Comparison of ENCODE assay signal across 8 mouse cellular contexts in the genomic region with DNA sequence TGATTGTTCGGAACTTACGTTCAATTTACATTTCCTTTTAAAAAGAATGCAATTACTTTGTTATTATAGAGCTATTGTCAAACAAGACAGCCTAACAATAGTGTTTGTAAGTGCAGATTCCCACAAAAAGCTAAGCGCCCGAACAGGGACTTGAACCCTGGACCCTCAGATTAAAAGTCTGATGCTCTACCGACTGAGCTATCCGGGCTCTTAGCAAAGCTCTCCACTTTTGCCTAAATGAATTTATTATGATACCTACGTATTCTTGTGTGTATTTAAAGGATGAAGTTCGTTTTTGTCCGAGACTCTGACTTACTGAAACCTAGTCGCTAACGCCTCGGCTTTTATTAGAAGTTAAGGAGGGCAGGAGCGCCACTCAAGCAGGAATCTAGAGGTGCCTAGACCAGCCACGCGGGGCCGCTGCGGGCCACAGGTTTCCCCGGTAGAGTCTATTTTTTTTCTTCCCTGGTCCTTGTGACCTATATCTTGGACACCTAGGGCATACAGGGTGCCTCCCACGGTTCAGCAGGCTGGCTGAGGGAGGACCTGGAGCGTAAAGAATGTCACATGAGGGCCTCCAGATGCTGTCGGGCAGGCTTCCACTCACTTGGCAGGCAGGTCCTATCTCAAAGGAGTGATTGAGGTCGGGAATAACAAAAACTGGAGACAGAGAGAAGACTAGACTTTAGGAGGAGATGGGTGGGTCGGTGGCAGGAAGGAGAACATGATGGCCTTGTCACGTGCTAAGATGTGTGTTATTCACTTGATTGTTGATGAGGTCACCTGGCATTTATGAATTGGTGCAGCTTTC. TPM values are rescaled to one million over a fixed set of nuclear protein-coding genes. Genes with fewer than 3 reads are reported as not detected.
DNase-seq lines count a peak whose midpoint lies in the region; ATAC-seq and TF ChIP-seq lines count a peak whose summit lies in the region.

No protein-coding gene starts in this region.

- H3K4me1 ChIP-seq in embryonic facial prominence, embryonic 14.5 days (ENCODE audit: control insufficient read depth, insufficient read depth, low read length) = peaks cover 13% of the 10 kb centered on the region
- peaks cover 39% of the 10 kb centered on the region for H3K4me1 ChIP-seq in heart, embryonic 13.5 days
- H3K4me1 ChIP-seq in kidney, postnatal 0 days (replicated peaks; ENCODE audit: insufficient read depth, low read length) = peaks cover 4% of the 10 kb centered on the region; the same call in 1 of the 2 replicates
- peaks cover 49% of the 10 kb centered on the region for H3K4me1 ChIP-seq in liver, embryonic 12.5 days
- H3K4me1 ChIP-seq in stomach, embryonic 16.5 days (ENCODE audit: control insufficient read depth, insufficient read depth, low read length) = peaks cover 14% of the 10 kb centered on the region

- TF ChIP-seq CTCF in kidney, postnatal 0 days (IDR thresholded peaks at IDR 0.05; ENCODE audit: low read depth) = peak; percentile 74

- WGBS in embryonic facial prominence, embryonic 14.5 days = under 1% methylated on average over 24 of the region's 24 CpGs
- WGBS in heart, embryonic 13.5 days = under 1% methylated on average over 24 of the region's 24 CpGs
- WGBS in kidney, postnatal 0 days = under 1% methylated on average over 24 of the region's 24 CpGs
- WGBS in liver, embryonic 12.5 days (ENCODE audit: insufficient replicate concordance) = under 1% methylated on average over 24 of the region's 24 CpGs
- under 1% methylated on average over 24 of the region's 24 CpGs for WGBS in stomach, embryonic 16.5 days

- no peaks in the 10 kb centered on the region for H3K27me3 ChIP-seq in embryonic facial prominence, embryonic 14.5 days (replicated peaks; ENCODE audit: control insufficient read depth, insufficient read depth, low read length)
- 0 out of 2 replicates have a peak, but pooled peaks cover 11% of the 10 kb centered on the region for H3K27me3 ChIP-seq in heart, embryonic 13.5 days (replicated peaks)
- H3K27me3 ChIP-seq in kidney, postnatal 0 days (ENCODE audit: insufficient read depth, low read length) = no peaks in the 10 kb centered on the region
- H3K27me3 ChIP-seq in liver, embryonic 12.5 days (replicated peaks) = peaks cover 61% of the 10 kb centered on the region
- H3K27me3 ChIP-seq in stomach, embryonic 16.5 days (ENCODE audit: control insufficient read depth, insufficient read depth, low read length) = no peaks in the 10 kb centered on the region

- peak; percentile 89 to 90 for DNase-seq in B cell, adult 2 months
- DNase-seq in adrenal gland, postnatal 36 days = peak; percentile 81 to 84
- DNase-seq in embryonic facial prominence, embryonic 14.5 days (ENCODE audit: low spot score) = peak; percentile 96
- peak; percentile 95 for DNase-seq in kidney, postnatal 0 days (ENCODE audit: low spot score)
- peak; percentile 84 to 88 for DNase-seq in natural killer cell, adult 2 months (ENCODE audit: low spot score in 2 of 2)

- H3K27ac ChIP-seq in embryonic facial prominence, embryonic 14.5 days (replicated peaks; ENCODE audit: low read depth, low read length) = peak overlapping the region; percentile 76
- H3K27ac ChIP-seq in heart, embryonic 13.5 days (replicated peaks) = peak overlapping the region; percentile 81
- H3K27ac ChIP-seq in kidney, postnatal 0 days = peak overlapping the region; percentile 78
- peak overlapping the region; percentile 52; the same call in 1 of the 2 replicates for H3K27ac ChIP-seq in liver, embryonic 12.5 days
- H3K27ac ChIP-seq in stomach, embryonic 16.5 days (ENCODE audit: low read length) = peak overlapping the region; percentile 84

- no peaks in the 10 kb centered on the region for H3K9me3 ChIP-seq in embryonic facial prominence, embryonic 14.5 days (ENCODE audit: control insufficient read depth, low read length)
- H3K9me3 ChIP-seq in heart, embryonic 13.5 days = no peaks in the 10 kb centered on the region
- no peaks in the 10 kb centered on the region for H3K9me3 ChIP-seq in kidney, postnatal 0 days (replicated peaks; ENCODE audit: low read length)
- no peaks in the 10 kb centered on the region for H3K9me3 ChIP-seq in liver, embryonic 12.5 days (replicated peaks)
- no peaks in the 10 kb centered on the region for H3K9me3 ChIP-seq in stomach, embryonic 16.5 days (replicated peaks; ENCODE audit: control insufficient read depth, low read length)

- ATAC-seq in embryonic facial prominence, embryonic 14.5 days (ENCODE audit: low read depth) = peak; percentile 53
- ATAC-seq in heart, embryonic 13.5 days (ENCODE audit: extremely low read depth, insufficient number of reproducible peaks, low FRiP score, low TSS enrichment) = no peak
- ATAC-seq in kidney, postnatal 0 days (replicated peaks; ENCODE audit: low FRiP score, low read depth) = peak; percentile 66
- peak; percentile 49 for ATAC-seq in liver, embryonic 12.5 days
- ATAC-seq in stomach, embryonic 16.5 days (ENCODE audit: insufficient read depth, low FRiP score) = peak; percentile 27; the same call in 1 of the 2 replicates

- peak overlapping the region; percentile 63 for H3K4me3 ChIP-seq in embryonic facial prominence, embryonic 14.5 days (ENCODE audit: low read depth, low read length)
- peak overlapping the region; percentile 70 for H3K4me3 ChIP-seq in heart, embryonic 13.5 days
- peak overlapping the region; percentile 52 for H3K4me3 ChIP-seq in kidney, postnatal 0 days (replicated peaks; ENCODE audit: low read depth, low read length)
- peak overlapping the region; percentile 64 for H3K4me3 ChIP-seq in liver, embryonic 12.5 days
- peak overlapping the region; percentile 65 for H3K4me3 ChIP-seq in stomach, embryonic 16.5 days (replicated peaks; ENCODE audit: low read length)

- H3K4me2 ChIP-seq in embryonic facial prominence, embryonic 14.5 days (ENCODE audit: low read depth, low read length) = peak overlapping the region; percentile 91
- peak overlapping the region; percentile 92 for H3K4me2 ChIP-seq in heart, embryonic 13.5 days
- H3K4me2 ChIP-seq in kidney, postnatal 0 days (ENCODE audit: low read length) = peak overlapping the region; percentile 69
- peak overlapping the region; percentile 90 for H3K4me2 ChIP-seq in liver, embryonic 12.5 days
- peak overlapping the region; percentile 91 for H3K4me2 ChIP-seq in stomach, embryonic 16.5 days (ENCODE audit: low read depth, low read length)

- H3K36me3 ChIP-seq in embryonic facial prominence, embryonic 14.5 days (ENCODE audit: control insufficient read depth, insufficient read depth, low read length) = no peaks in the 10 kb centered on the region
- H3K36me3 ChIP-seq in heart, embryonic 13.5 days = no peaks in the 10 kb centered on the region
- H3K36me3 ChIP-seq in kidney, postnatal 0 days (ENCODE audit: insufficient read depth, low read length) = no peaks in the 10 kb centered on the region
- no peaks in the 10 kb centered on the region for H3K36me3 ChIP-seq in liver, embryonic 12.5 days
- no peaks in the 10 kb centered on the region for H3K36me3 ChIP-seq in stomach, embryonic 16.5 days (ENCODE audit: control insufficient read depth, insufficient read depth, low read length)

- peak overlapping the region; percentile 63 for H3K9ac ChIP-seq in embryonic facial prominence, embryonic 14.5 days (ENCODE audit: low read depth, low read length)
- H3K9ac ChIP-seq in heart, embryonic 13.5 days = peak overlapping the region; percentile 80
- H3K9ac ChIP-seq in kidney, postnatal 0 days (ENCODE audit: low read depth, low read length) = peak overlapping the region; percentile 54
- peak overlapping the region; percentile 63 for H3K9ac ChIP-seq in liver, embryonic 12.5 days
- H3K9ac ChIP-seq in stomach, embryonic 16.5 days (ENCODE audit: low read length) = peak overlapping the region; percentile 69

RNA-seq across cellular contexts. Expression of gene Aloxe3, which starts 0.5 kb away (rescaled TPM):
- 1 to 10 TPM in 1 of 2 experiments, under 1 TPM in 1; 0.63 to 1.1 TPM for total RNA-seq in adrenal gland, postnatal 36 days (2021)
- polyA plus RNA-seq in embryonic facial prominence, embryonic 14.5 days (2014; fragmentation: Nextera tagmentation; extraction: Ambion mirVana) = 0.39 and 1.9 TPM in 2 replicates
- 0.13 and 0.14 TPM in 2 replicates for polyA plus RNA-seq in heart, embryonic 13.5 days (2015; fragmentation: Nextera tagmentation; extraction: Ambion mirVana)
- 0.54 and 0.69 TPM in 2 replicates for polyA plus RNA-seq in kidney, postnatal 0 days (2015; fragmentation: Nextera tagmentation; extraction: Ambion mirVana)
- not detected in 2 replicates for polyA plus RNA-seq in liver, embryonic 12.5 days (2016; fragmentation: Nextera tagmentation; extraction: Ambion mirVana)
- 2.0 and 5.4 TPM in 2 replicates for polyA plus RNA-seq in stomach, embryonic 16.5 days (2015; fragmentation: Nextera tagmentation; extraction: Ambion mirVana)

RNA-seq across cellular contexts. Expression of gene 9130213A22Rik, which starts 2.9 kb away (rescaled TPM):
- total RNA-seq in adrenal gland, postnatal 36 days (2021) = under 1 TPM; 0.50 to 0.76 TPM
- 0.14 and 0.63 TPM in 2 replicates for polyA plus RNA-seq in embryonic facial prominence, embryonic 14.5 days (2014; fragmentation: Nextera tagmentation; extraction: Ambion mirVana)
- polyA plus RNA-seq in heart, embryonic 13.5 days (2015; fragmentation: Nextera tagmentation; extraction: Ambion mirVana) = 0.41 and 0.60 TPM in 2 replicates
- polyA plus RNA-seq in kidney, postnatal 0 days (2015; fragmentation: Nextera tagmentation; extraction: Ambion mirVana) = 0.25 and 0.31 TPM in 2 replicates
- 0.14 TPM in 1 of 2 replicates, not detected in the other for polyA plus RNA-seq in liver, embryonic 12.5 days (2016; fragmentation: Nextera tagmentation; extraction: Ambion mirVana)
- polyA plus RNA-seq in stomach, embryonic 16.5 days (2015; fragmentation: Nextera tagmentation; extraction: Ambion mirVana) = 0.27 and 0.61 TPM in 2 replicates

RNA-seq across cellular contexts. Expression of gene Hes7, which starts 5.0 kb away (rescaled TPM):
- under 1 TPM; 0.17 to 0.26 TPM for total RNA-seq in adrenal gland, postnatal 36 days (2021)
- 0.21 and 0.45 TPM in 2 replicates for polyA plus RNA-seq in embryonic facial prominence, embryonic 14.5 days (2014; fragmentation: Nextera tagmentation; extraction: Ambion mirVana)
- polyA plus RNA-seq in heart, embryonic 13.5 days (2015; fragmentation: Nextera tagmentation; extraction: Ambion mirVana) = 0.47 and 0.67 TPM in 2 replicates
- polyA plus RNA-seq in kidney, postnatal 0 days (2015; fragmentation: Nextera tagmentation; extraction: Ambion mirVana) = 0.42 and 0.50 TPM in 2 replicates
- polyA plus RNA-seq in liver, embryonic 12.5 days (2016; fragmentation: Nextera tagmentation; extraction: Ambion mirVana) = 0.44 and 0.46 TPM in 2 replicates
- 0.40 and 0.69 TPM in 2 replicates for polyA plus RNA-seq in stomach, embryonic 16.5 days (2015; fragmentation: Nextera tagmentation; extraction: Ambion mirVana)

RNA-seq across cellular contexts. Expression of gene Per1, which starts 30.2 kb away (rescaled TPM):
- 100 to 1,000 TPM; 112 to 153 TPM for total RNA-seq in adrenal gland, postnatal 36 days (2021)
- 21.5 and 28.2 TPM in 2 replicates for polyA plus RNA-seq in embryonic facial prominence, embryonic 14.5 days (2014; fragmentation: Nextera tagmentation; extraction: Ambion mirVana)
- polyA plus RNA-seq in heart, embryonic 13.5 days (2015; fragmentation: Nextera tagmentation; extraction: Ambion mirVana) = 8.6 and 9.0 TPM in 2 replicates
- polyA plus RNA-seq in kidney, postnatal 0 days (2015; fragmentation: Nextera tagmentation; extraction: Ambion mirVana) = 7.4 and 9.9 TPM in 2 replicates
- 2.5 and 4.0 TPM in 2 replicates for polyA plus RNA-seq in liver, embryonic 12.5 days (2016; fragmentation: Nextera tagmentation; extraction: Ambion mirVana)
- 21.8 and 22.3 TPM in 2 replicates for polyA plus RNA-seq in stomach, embryonic 16.5 days (2015; fragmentation: Nextera tagmentation; extraction: Ambion mirVana)

RNA-seq across cellular contexts. Expression of gene Alox12b, which starts 31.5 kb away (rescaled TPM):
- total RNA-seq in adrenal gland, postnatal 36 days (2021) = not detected
- 0.62 and 4.8 TPM in 2 replicates for polyA plus RNA-seq in embryonic facial prominence, embryonic 14.5 days (2014; fragmentation: Nextera tagmentation; extraction: Ambion mirVana)
- not detected in 2 replicates for polyA plus RNA-seq in heart, embryonic 13.5 days (2015; fragmentation: Nextera tagmentation; extraction: Ambion mirVana)
- 0.27 and 0.36 TPM in 2 replicates for polyA plus RNA-seq in kidney, postnatal 0 days (2015; fragmentation: Nextera tagmentation; extraction: Ambion mirVana)
- not detected in 2 replicates for polyA plus RNA-seq in liver, embryonic 12.5 days (2016; fragmentation: Nextera tagmentation; extraction: Ambion mirVana)
- polyA plus RNA-seq in stomach, embryonic 16.5 days (2015; fragmentation: Nextera tagmentation; extraction: Ambion mirVana) = 42.2 and 90.0 TPM in 2 replicates
